Mouse (Mus musculus): ENCODE data around the gene Gm17349. TPM values are rescaled to one million over a fixed set of nuclear protein-coding genes. Genes with fewer than 3 reads are reported as not detected.

Gm17349 gene
- polyA plus RNA-seq (2015; fragmentation: Nextera tagmentation; extraction: Ambion mirVana): not detected in 2 replicates

DNA sequence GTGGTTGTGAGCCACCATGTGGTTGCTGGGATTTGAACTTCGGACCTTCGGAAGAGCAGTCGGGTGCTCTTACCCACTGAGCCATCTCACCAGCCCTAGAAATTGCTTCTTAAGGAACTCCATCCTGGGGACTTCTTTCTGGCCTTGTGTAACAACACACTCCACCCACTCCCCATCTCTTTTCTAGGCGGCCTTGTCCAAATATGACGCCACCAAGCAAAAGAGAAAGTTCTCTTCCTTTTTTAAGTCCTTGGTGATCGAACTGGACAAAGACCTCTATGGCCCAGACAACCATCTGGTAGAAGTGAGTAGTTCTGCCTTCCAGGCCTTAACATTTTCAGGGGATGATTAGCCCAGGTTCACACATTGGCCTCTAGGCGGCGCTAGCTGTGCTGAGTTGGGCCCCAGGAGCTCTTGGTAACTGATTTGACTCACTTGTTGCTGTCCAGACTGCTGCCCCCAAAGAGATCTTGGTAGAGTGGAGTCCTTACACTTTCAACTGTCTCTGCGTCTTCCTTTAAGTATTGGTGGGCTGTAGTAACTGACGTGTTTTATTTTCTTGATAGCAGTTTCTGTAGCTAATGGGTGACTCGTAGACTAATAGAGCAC is at the start of gene Gm17349:
Gene Gm17349 (minus strand): TSS at position 51 of the 609 bp plus-strand sequence.
- 0 out of 2 replicates have a peak within 1 kb of the TSS, but pooled peaks have one; percentile 4 for H3K4me2 ChIP-seq (ENCODE audit: low read depth, low read length)
- H3K36me3 ChIP-seq (ENCODE audit: control insufficient read depth, insufficient read depth, low read length): peaks cover 42% of the 10 kb centered on the region
- peak within 1 kb of the TSS; percentile 58 for H3K27ac ChIP-seq (ENCODE audit: low read length)
- no peak for ATAC-seq (ENCODE audit: low read depth)
- H3K4me1 ChIP-seq (replicated peaks; ENCODE audit: control insufficient read depth, insufficient read depth, low read length): peaks cover 24% of the 10 kb centered on the region
- H3K9ac ChIP-seq (ENCODE audit: low read length): no peak within 1 kb of the TSS
- no peaks in the 10 kb centered on the region for H3K9me3 ChIP-seq (ENCODE audit: control insufficient read depth, low read length)
- H3K4me3 ChIP-seq (ENCODE audit: low read length): no peak within 1 kb of the TSS
- WGBS: 65% methylated on average over 11 of the region's 11 CpGs
- no peaks in the 10 kb centered on the region for H3K27me3 ChIP-seq (ENCODE audit: control insufficient read depth, insufficient read depth, low read depth, low read length)

DNA sequence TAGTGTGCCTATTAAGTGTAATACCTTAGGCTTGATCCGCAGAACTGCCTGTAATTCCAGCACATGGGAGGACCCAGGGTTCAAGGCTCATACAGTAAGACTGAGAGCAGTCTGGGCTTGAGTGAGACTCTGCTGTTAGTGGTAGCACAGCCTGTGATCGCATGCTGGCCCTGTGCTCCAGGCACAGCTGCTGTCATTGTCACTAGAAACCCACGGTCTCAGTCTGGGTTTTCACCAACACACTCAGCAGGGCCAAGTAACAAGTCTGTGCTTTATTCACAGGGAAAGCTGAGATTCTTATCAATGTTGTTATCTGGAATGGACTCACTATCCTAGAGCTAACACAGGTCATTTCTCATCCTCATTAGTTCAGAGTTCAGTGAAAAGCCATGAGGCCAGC is 48.9 kb upstream of the Gm17349 start:
- H3K4me1 ChIP-seq (replicated peaks; ENCODE audit: control insufficient read depth, insufficient read depth, low read length): no peaks in the 10 kb centered on the region
- no peak overlapping the region for H3K27ac ChIP-seq (ENCODE audit: low read length)
- no peak for ATAC-seq (ENCODE audit: low read depth)
- H3K9me3 ChIP-seq (ENCODE audit: control insufficient read depth, low read length): no peaks in the 10 kb centered on the region
- WGBS: 50% methylated on average over 3 of the region's 3 CpGs
- H3K9ac ChIP-seq (ENCODE audit: low read length): no peak overlapping the region
- H3K4me2 ChIP-seq (ENCODE audit: low read depth, low read length): no peak overlapping the region
- H3K27me3 ChIP-seq (ENCODE audit: control insufficient read depth, insufficient read depth, low read depth, low read length): no peaks in the 10 kb centered on the region
- no peak overlapping the region for H3K4me3 ChIP-seq (ENCODE audit: low read length)
- 0 out of 2 replicates have a peak, but pooled peaks cover 2% of the 10 kb centered on the region for H3K36me3 ChIP-seq (ENCODE audit: control insufficient read depth, insufficient read depth, low read length)

DNA sequence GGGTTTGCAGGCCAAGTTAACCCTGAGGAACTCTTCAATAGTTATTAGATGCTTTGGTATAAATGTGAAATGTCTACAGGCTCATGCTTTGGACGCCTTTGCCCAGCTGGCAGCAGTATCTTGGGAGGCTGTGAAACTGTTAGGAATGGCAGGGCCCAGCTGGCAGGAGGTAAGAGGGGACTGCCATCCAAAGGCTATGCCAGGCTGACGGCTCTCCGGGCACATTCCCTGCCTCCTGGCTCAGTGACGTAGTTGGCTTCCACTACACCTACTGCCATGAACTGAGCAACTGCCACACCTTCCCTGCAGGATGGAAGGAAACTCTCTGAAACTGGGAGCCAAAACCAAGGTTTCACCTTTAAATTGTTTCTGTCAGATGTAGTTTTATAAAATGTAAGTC is 34.9 kb upstream of the Gm17349 start:
- H3K27me3 ChIP-seq (ENCODE audit: control insufficient read depth, insufficient read depth, low read depth, low read length): no peaks in the 10 kb centered on the region
- H3K27ac ChIP-seq (ENCODE audit: low read length): no peak overlapping the region
- no peak overlapping the region for H3K9ac ChIP-seq (ENCODE audit: low read length)
- peaks cover 27% of the 10 kb centered on the region for H3K36me3 ChIP-seq (ENCODE audit: control insufficient read depth, insufficient read depth, low read length)
- H3K4me2 ChIP-seq (ENCODE audit: low read depth, low read length): no peak overlapping the region
- H3K4me3 ChIP-seq (ENCODE audit: low read length): no peak overlapping the region
- 98% methylated on average over 4 of the region's 4 CpGs for WGBS
- no peaks in the 10 kb centered on the region for H3K4me1 ChIP-seq (replicated peaks; ENCODE audit: control insufficient read depth, insufficient read depth, low read length)
- ATAC-seq (ENCODE audit: low read depth): no peak
- H3K9me3 ChIP-seq (ENCODE audit: control insufficient read depth, low read length): no peaks in the 10 kb centered on the region

DNA sequence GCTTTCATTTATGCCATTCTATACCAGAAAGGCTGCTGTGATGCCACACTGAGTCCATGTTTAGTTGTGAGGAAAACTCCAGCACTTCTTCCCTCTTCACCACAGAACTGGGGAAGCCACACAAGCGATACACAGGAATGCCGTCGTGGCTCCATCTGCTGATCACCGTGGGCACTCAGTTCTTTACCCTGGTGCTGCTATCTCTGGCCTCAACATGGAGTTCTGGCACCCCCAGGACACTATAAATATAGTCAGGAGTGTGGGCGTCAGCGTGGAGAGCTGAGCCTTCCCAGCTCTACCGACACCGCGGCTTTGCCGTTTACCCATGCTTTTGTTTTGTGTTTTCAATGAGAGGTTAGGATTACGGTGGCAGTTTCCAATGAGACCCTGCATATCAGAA is 31.4 kb upstream of the Gm17349 start:
- H3K36me3 ChIP-seq (ENCODE audit: control insufficient read depth, insufficient read depth, low read length): peaks cover 30% of the 10 kb centered on the region
- no peak for ATAC-seq (ENCODE audit: low read depth)
- no peaks in the 10 kb centered on the region for H3K27me3 ChIP-seq (ENCODE audit: control insufficient read depth, insufficient read depth, low read depth, low read length)
- no peak overlapping the region for H3K4me3 ChIP-seq (ENCODE audit: low read length)
- H3K27ac ChIP-seq (ENCODE audit: low read length): no peak overlapping the region
- no peaks in the 10 kb centered on the region for H3K4me1 ChIP-seq (replicated peaks; ENCODE audit: control insufficient read depth, insufficient read depth, low read length)
- no peak overlapping the region for H3K4me2 ChIP-seq (ENCODE audit: low read depth, low read length)
- 87% methylated on average over 11 of the region's 11 CpGs for WGBS
- H3K9me3 ChIP-seq (ENCODE audit: control insufficient read depth, low read length): no peaks in the 10 kb centered on the region
- H3K9ac ChIP-seq (ENCODE audit: low read length): no peak overlapping the region

DNA sequence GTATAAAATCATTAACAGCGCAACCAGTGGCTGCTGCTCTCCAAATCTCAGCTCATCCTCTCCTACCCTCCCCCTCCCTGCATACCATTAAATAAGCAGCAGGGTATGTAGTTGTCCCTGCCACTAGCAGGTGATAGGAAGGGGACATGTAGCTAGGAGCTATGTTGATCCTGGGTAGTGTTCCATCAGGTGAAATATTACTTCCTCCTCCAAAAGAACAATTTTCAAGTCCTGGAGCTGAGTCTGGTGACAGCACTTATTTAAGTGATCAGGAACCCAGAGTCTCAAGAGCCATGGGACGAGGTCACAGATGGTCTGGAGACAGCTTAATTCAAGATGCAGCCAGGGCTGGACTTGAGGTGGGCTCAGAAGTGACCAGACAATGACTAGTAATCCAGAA is 30.3 kb upstream of the Gm17349 start:
- Histone ChIP-seq H3K4me3 (ENCODE audit: low read length) (no peak overlapping the region), H3K36me3 (ENCODE audit: control insufficient read depth, insufficient read depth, low read length) (peaks cover 27% of the 10 kb centered on the region), H3K27me3 (ENCODE audit: control insufficient read depth, insufficient read depth, low read depth, low read length) (no peaks in the 10 kb centered on the region), H3K4me1 (replicated peaks; ENCODE audit: control insufficient read depth, insufficient read depth, low read length) (no peaks in the 10 kb centered on the region), H3K9me3 (ENCODE audit: control insufficient read depth, low read length) (no peaks in the 10 kb centered on the region), H3K4me2 (ENCODE audit: low read depth, low read length) (no peak overlapping the region), H3K27ac (ENCODE audit: low read length) (no peak overlapping the region), H3K9ac (ENCODE audit: low read length) (no peak overlapping the region)
- no peak for ATAC-seq (ENCODE audit: low read depth)
- WGBS: 79% methylated on average over 2 of the region's 2 CpGs

DNA sequence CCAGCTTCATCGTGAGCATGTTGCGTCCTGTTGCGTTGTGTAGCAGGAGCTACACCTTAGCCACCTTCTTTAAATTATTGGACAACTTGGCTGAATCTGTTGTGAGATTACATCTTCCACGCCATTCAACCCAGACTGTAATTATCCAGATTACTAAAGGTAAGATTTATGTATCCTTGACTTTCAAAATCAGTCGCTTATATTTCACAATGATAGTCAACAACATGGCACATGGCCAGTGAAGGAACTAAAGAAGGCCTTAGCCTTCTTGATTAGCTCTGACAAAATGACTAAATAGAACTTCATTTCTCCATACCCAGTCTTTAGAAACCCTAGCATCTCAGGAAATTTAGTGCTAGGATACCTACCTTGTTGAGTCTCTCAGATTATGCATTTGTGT is 27.9 kb upstream of the Gm17349 start:
- H3K9ac ChIP-seq (ENCODE audit: low read length): no peak overlapping the region
- no peaks in the 10 kb centered on the region for H3K4me1 ChIP-seq (replicated peaks; ENCODE audit: control insufficient read depth, insufficient read depth, low read length)
- H3K27me3 ChIP-seq (ENCODE audit: control insufficient read depth, insufficient read depth, low read depth, low read length): no peaks in the 10 kb centered on the region
- no peak overlapping the region for H3K4me2 ChIP-seq (ENCODE audit: low read depth, low read length)
- WGBS: 96% methylated on average over 5 of the region's 5 CpGs
- H3K27ac ChIP-seq (ENCODE audit: low read length): no peak overlapping the region
- H3K36me3 ChIP-seq (ENCODE audit: control insufficient read depth, insufficient read depth, low read length): peaks cover 32% of the 10 kb centered on the region
- no peak for ATAC-seq (ENCODE audit: low read depth)
- H3K9me3 ChIP-seq (ENCODE audit: control insufficient read depth, low read length): peaks cover 6% of the 10 kb centered on the region
- H3K4me3 ChIP-seq (ENCODE audit: low read length): no peak overlapping the region

DNA sequence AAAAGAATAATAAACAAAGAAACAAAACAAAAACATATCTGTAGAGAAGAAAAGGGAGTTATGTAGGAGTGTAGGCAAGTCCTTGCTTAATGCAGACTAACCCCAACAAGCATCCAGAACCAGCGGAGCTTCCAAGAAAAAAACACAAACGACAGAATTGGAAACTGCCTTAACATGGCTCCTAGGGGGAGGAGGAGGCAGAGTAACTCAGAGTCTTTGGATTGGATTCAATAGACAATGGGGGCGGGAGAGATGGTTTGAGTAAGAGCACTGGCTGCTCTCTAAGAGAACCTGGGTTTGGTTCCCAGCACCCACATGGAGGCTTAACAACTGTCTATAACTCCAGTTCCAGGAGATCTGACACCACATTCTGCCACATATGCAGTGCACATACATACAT is 26.4 kb upstream of the Gm17349 start:
- peaks cover 6% of the 10 kb centered on the region for H3K9me3 ChIP-seq (ENCODE audit: control insufficient read depth, low read length)
- H3K4me1 ChIP-seq (replicated peaks; ENCODE audit: control insufficient read depth, insufficient read depth, low read length): peaks cover under 1% of the 10 kb centered on the region
- no peak overlapping the region for H3K9ac ChIP-seq (ENCODE audit: low read length)
- no peak overlapping the region for H3K27ac ChIP-seq (ENCODE audit: low read length)
- H3K4me2 ChIP-seq (ENCODE audit: low read depth, low read length): no peak overlapping the region
- WGBS: 91% methylated on average over 3 of the region's 3 CpGs
- ATAC-seq (ENCODE audit: low read depth): no peak
- H3K27me3 ChIP-seq (ENCODE audit: control insufficient read depth, insufficient read depth, low read depth, low read length): no peaks in the 10 kb centered on the region
- no peak overlapping the region for H3K4me3 ChIP-seq (ENCODE audit: low read length)
- H3K36me3 ChIP-seq (ENCODE audit: control insufficient read depth, insufficient read depth, low read length): peaks cover 29% of the 10 kb centered on the region

DNA sequence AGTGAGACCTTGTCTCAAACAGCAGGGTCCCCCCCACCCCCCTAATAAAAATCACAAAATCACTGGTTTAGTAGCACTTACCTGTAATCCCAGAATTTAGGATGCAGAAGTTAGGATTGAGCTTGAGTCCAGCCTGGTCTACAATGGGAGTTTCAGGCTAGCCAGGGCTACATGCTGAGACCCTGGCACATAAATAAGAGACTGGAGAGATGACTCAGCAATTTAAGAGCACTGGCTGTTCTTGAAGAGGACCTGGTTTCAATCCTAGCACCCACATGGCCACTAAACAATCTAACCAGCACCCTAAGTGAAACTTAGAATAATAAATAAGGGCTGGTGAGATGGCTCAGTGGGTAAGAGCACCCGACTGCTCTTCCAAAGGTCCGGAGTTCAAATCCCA is 25.9 kb upstream of the Gm17349 start:
- peaks cover 4% of the 10 kb centered on the region for H3K4me1 ChIP-seq (replicated peaks; ENCODE audit: control insufficient read depth, insufficient read depth, low read length)
- ATAC-seq (ENCODE audit: low read depth): no peak
- H3K4me3 ChIP-seq (ENCODE audit: low read length): no peak overlapping the region
- H3K27ac ChIP-seq (ENCODE audit: low read length): no peak overlapping the region
- no peak overlapping the region for H3K9ac ChIP-seq (ENCODE audit: low read length)
- no peak overlapping the region for H3K4me2 ChIP-seq (ENCODE audit: low read depth, low read length)
- H3K9me3 ChIP-seq (ENCODE audit: control insufficient read depth, low read length): peaks cover 6% of the 10 kb centered on the region
- WGBS: 88% methylated on average over 2 of the region's 2 CpGs
- no peaks in the 10 kb centered on the region for H3K27me3 ChIP-seq (ENCODE audit: control insufficient read depth, insufficient read depth, low read depth, low read length)
- H3K36me3 ChIP-seq (ENCODE audit: control insufficient read depth, insufficient read depth, low read length): peaks cover 28% of the 10 kb centered on the region

DNA sequence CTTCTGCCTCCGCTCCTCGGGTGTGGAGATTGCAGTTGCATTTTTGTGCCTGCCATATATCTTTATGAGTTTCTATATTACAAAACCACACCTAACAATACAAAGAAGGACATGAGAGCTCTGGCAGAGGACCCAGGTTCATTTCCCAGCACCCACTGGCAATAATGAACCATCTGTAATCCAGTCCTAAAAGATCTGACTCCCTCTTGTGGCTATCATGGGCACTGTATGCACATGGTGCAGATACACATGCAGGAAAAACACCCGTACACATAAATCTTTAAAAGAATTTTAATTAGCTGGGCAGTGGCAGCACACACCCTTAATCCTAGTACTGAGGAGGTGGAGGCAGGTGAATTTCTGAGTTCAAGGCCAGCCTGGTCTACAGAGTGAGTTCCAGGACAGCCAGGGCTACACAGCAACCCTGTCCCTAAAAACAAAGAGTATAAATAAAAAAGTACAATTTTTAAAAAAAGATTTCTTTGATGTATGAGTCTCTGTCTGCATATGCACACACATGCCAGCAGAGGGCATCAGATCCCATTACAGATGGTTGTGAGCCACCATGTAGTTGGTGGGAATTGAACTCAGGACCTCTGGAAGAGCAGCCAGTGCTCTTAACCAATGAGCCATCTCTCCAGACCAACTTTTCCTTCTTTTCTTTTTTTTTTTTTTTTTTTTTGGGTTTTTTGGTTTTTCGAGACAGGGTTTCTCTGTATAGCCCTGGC is 23.9 kb upstream of the Gm17349 start:
- no peak overlapping the region for H3K9ac ChIP-seq (ENCODE audit: low read length)
- no peak overlapping the region for H3K4me2 ChIP-seq (ENCODE audit: low read depth, low read length)
- H3K27me3 ChIP-seq (ENCODE audit: control insufficient read depth, insufficient read depth, low read depth, low read length): no peaks in the 10 kb centered on the region
- H3K27ac ChIP-seq (ENCODE audit: low read length): no peak overlapping the region
- WGBS: 95% methylated on average over 3 of the region's 4 CpGs
- no peak for ATAC-seq (ENCODE audit: low read depth)
- no peak overlapping the region for H3K4me3 ChIP-seq (ENCODE audit: low read length)
- H3K9me3 ChIP-seq (ENCODE audit: control insufficient read depth, low read length): peaks cover 6% of the 10 kb centered on the region
- peaks cover 12% of the 10 kb centered on the region for H3K4me1 ChIP-seq (replicated peaks; ENCODE audit: control insufficient read depth, insufficient read depth, low read length)
- H3K36me3 ChIP-seq (ENCODE audit: control insufficient read depth, insufficient read depth, low read length): peaks cover 20% of the 10 kb centered on the region
